Mouse (Mus musculus): ENCODE measurements around the gene 1700003F12Rik.

DNA sequence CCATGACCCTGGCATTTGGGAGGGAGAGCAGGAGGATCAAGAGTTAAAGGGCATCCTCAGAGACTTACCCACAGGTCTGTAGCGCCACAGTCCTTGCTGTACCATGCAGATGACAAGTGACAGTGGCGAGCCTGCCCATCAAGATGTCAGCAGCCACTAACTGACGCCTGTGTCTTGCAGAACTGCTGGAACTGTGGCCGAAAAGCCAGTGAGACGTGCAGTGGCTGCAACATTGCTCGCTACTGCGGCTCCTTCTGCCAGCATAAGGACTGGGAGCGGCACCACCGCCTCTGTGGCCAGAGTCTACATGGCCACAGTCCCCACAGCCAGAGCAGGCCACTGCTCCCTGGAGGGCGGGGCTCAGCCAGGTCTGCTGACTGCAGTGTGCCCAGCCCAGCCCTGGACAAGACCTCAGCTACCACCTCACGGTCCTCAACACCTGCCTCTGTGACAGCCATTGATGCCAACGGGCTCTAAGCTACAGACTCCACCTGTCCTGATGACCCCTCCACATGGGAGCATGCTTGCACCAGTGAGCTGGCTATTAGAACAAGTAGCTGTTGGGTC lies 12.1 kb upstream of the 1700003F12Rik start:
- TF ChIP-seq CTCF (conservative IDR thresholded peaks at IDR 0.05 in 1 of 2, IDR thresholded peaks at IDR 0.05 in 1 of 2; ENCODE audit: low read depth in 2 of 2, low read length in 2 of 2) (no peak), MYC (IDR thresholded peaks at IDR 0.05; ENCODE audit: low read depth, low read length) (no peak)

Measured in CH12.LX (cell line).